Mouse (Mus musculus) bone marrow macrophage, adult 2 months (primary cell): ENCODE results near the gene Bdnf.

Source experiments
- CTCF ChIP-seq: IDR thresholded peaks from 2 replicates; pipeline ENCODE4 v1.5.1; 2012; ENCODE audit warnings: low read depth, mild to moderate bottlenecking, low read length, moderate library complexity
- POLR2A ChIP-seq: IDR thresholded peaks from 2 replicates; pipeline ENCODE4 v1.6.1; 2012; ENCODE audit warnings: mild to moderate bottlenecking, low read depth, low read length, borderline replicate concordance

DNA sequence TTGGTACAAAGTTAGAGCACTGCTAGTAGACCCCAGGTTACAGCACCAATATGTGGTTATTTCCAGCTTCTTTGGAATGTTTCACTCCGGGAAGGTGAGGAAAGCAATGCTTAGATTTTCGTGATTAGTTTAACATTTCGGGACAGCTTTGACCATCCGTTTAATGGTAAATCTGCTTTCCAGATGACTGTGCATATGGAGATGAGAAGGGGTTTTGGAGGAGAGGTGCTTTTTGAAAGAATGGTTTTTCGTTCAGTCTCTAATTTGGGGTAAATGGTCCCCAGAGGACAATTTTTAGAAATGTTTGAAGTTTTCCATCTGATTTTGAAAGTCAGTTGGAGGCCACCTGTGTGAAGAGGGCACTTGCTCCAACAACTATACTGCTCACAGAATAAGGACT, 29.6 kb downstream of the Bdnf start:
- TF ChIP-seq CTCF = no peak
- TF ChIP-seq POLR2A = no peak
